Mouse (Mus musculus) cerebellum, adult 9-10 months (tissue): ENCODE data around the gene Nfe2l1.
"Not testable (repeated sequence)": the region's sequence is repeated elsewhere in the genome, so short reads cannot be mapped to it uniquely, and the experiment has no call there.

Source experiments
- DNase-seq: peaks from one replicate; pipeline ENCODE4 v3.0.0; 2022

The Nfe2l1 gene

GRCm38 (mm10) chr11:96816979-96817378 is 12.8 kb downstream of the Nfe2l1 start:
- no peak for DNase-seq

GRCm38 (mm10) chr11:96816494-96816893 is 13.3 kb downstream of the Nfe2l1 start:
- DNase-seq, result no peak

GRCm38 (mm10) chr11:96815895-96816294 is 13.9 kb downstream of the Nfe2l1 start:
- no peak for DNase-seq

- DNase-seq, result no peak
Measured at GRCm38 (mm10) chr11:96814443-96814842, 15.3 kb downstream of the Nfe2l1 start.

- no peak for DNase-seq
Measured at GRCm38 (mm10) chr11:96813920-96814319, 15.8 kb downstream of the Nfe2l1 start.

GRCm38 (mm10) chr11:96813455-96813854 is 16.3 kb downstream of the Nfe2l1 start:
- no peak for DNase-seq

- not testable (repeated sequence) for DNase-seq
Measured at GRCm38 (mm10) chr11:96811188-96811587, 18.6 kb downstream of the Nfe2l1 start.

GRCm38 (mm10) chr11:96809562-96810235 is 20.1 kb downstream of the Nfe2l1 start:
- peak; percentile 72 for DNase-seq

- DNase-seq, result no peak
Measured at GRCm38 (mm10) chr11:96808066-96808465, 21.7 kb downstream of the Nfe2l1 start.

GRCm38 (mm10) chr11:96805606-96806005 is 24.2 kb downstream of the Nfe2l1 start:
- no peak for DNase-seq

- DNase-seq, result no peak
Measured at GRCm38 (mm10) chr11:96799511-96799910, 30.3 kb downstream of the Nfe2l1 start.

- DNase-seq, result no peak
Measured at GRCm38 (mm10) chr11:96796586-96796985, 33.2 kb downstream of the Nfe2l1 start.

- no peak for DNase-seq
Measured at GRCm38 (mm10) chr11:96796081-96796480, 33.7 kb downstream of the Nfe2l1 start.

GRCm38 (mm10) chr11:96795491-96795890 is 34.3 kb downstream of the Nfe2l1 start:
- DNase-seq, result no peak

- DNase-seq, result no peak
Measured at GRCm38 (mm10) chr11:96790681-96791080, 39.1 kb downstream of the Nfe2l1 start.

- DNase-seq, result no peak
Measured at GRCm38 (mm10) chr11:96789990-96790389, 39.8 kb downstream of the Nfe2l1 start.

- peak; percentile 89 for DNase-seq
Measured at GRCm38 (mm10) chr11:96788871-96789795, 40.6 kb downstream of the Nfe2l1 start, which contains the start of gene Cbx1. TSS of gene Cbx1 (plus strand) at chr11:96789127.

- DNase-seq, result no peak
Measured at GRCm38 (mm10) chr11:96786731-96787450, 42.9 kb downstream of the Nfe2l1 start.

GRCm38 (mm10) chr11:96784847-96785246 is 44.9 kb downstream of the Nfe2l1 start:
- DNase-seq, result peak; percentile 69

- DNase-seq, result no peak
Measured at GRCm38 (mm10) chr11:96781425-96781824, 48.3 kb downstream of the Nfe2l1 start.

GRCm38 (mm10) chr11:96780306-96780705 is 49.5 kb downstream of the Nfe2l1 start:
- DNase-seq, result no peak

- not testable (repeated sequence) for DNase-seq
Measured at GRCm38 (mm10) chr11:96778061-96778627, 51.6 kb downstream of the Nfe2l1 start.
